Mouse (Mus musculus): ENCODE results near the gene Tspan4.

DNA sequence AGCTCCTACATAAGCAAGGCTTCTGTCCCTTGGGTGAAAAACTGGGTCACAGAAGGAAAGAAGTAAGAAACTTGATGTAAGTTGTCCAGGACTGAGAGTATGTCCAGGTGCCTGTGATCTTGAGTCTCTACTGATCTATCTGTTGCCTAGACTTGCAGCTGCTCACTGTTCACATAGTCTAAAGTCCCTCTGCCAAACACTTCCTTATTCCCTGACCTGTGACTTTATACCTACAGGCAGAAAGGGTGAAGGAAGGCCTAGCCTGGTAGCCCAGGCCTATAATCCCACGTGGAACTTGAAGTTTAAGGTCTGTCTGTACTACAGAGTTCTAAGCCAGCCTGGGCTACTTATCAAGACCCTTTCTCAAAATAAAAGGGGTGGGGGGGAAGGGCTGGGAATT lies 60.5 kb downstream of the Tspan4 start:
- TF ChIP-seq E2F4 (IDR thresholded peaks at IDR 0.05; ENCODE audit: insufficient read depth) = no peak
- TF ChIP-seq REST (IDR thresholded peaks at IDR 0.05; ENCODE audit: insufficient read depth, insufficient read length) = no peak
- TF ChIP-seq POLR2A (IDR thresholded peaks at IDR 0.05; ENCODE audit: insufficient read length, low read depth) = no peak
- TF ChIP-seq MAX (IDR thresholded peaks at IDR 0.05; ENCODE audit: low read depth) = no peak
- no peak for TF ChIP-seq POLR2AphosphoS2 (IDR thresholded peaks at IDR 0.05; ENCODE audit: insufficient read length, low read depth)
- TF ChIP-seq SRF (IDR thresholded peaks at IDR 0.05; ENCODE audit: control insufficient read depth, insufficient read length, low read depth) = no peak
- no peak for TF ChIP-seq MYOD1 (IDR thresholded peaks at IDR 0.05; ENCODE audit: control insufficient read depth in 1 of 3, insufficient read length in 2 of 3, low read depth in 2 of 3)
- no peak for TF ChIP-seq TCF12 (IDR thresholded peaks at IDR 0.05; ENCODE audit: insufficient read depth, poor library complexity, severe bottlenecking)
- TF ChIP-seq MYOG (IDR thresholded peaks at IDR 0.05; ENCODE audit: control insufficient read depth in 1 of 3, insufficient read depth in 1 of 3, insufficient read length in 2 of 3, low read depth in 2 of 3) = no peak
- TF ChIP-seq USF1 (IDR thresholded peaks at IDR 0.05; ENCODE audit: low read depth) = no peak
- TF ChIP-seq TCF3 (IDR thresholded peaks at IDR 0.05; ENCODE audit: insufficient read length, low read depth) = no peak

All from myocyte (in vitro differentiated cells).